Mouse (Mus musculus): Measurements from ENCODE around the gene Il11ra1. TPM values are rescaled to one million over a fixed set of nuclear protein-coding genes. Genes with fewer than 3 reads are reported as not detected.
A peak's percentile ranks its signal among the peaks of the same experiment; 100 is the strongest.

Gene Il11ra1
- polyA plus RNA-seq, 1 experiment from 2014 or later = 125 TPM

DNA sequence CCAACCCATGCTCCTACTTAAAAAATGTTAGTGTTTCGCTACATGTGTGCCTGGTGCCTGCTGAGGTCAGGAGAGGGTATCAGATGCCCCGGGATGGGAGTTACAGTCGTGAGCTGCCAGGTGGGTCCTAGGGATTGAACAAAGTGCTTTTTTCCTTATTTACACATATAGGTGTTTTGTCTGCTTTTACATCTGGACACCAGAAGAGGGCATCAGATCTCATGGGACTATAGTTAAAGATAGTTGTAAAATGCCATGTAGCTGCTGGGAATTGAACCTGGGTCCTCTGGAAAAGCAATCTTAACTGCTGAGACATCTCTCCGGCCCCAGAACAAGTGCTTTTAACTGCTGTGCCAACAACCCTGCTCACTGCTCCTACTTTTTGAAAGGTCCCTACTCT lies 10.4 kb downstream of the Il11ra1 start:
- H3K9ac ChIP-seq (ENCODE audit: low read depth, low read length) = no peak overlapping the region
- peaks cover 19% of the 10 kb centered on the region for H3K4me1 ChIP-seq (ENCODE audit: control insufficient read depth, insufficient read depth, low read length)
- H3K27ac ChIP-seq (ENCODE audit: low read depth, low read length) = no peak overlapping the region
- no peak for ATAC-seq (ENCODE audit: low FRiP score, low TSS enrichment)
- no peak overlapping the region for H3K4me3 ChIP-seq (ENCODE audit: low read length)
- peaks cover 14% of the 10 kb centered on the region for H3K36me3 ChIP-seq (ENCODE audit: control insufficient read depth, insufficient read depth, low read length)
- 65% methylated on average over 4 of the region's 4 CpGs for WGBS
- no peak overlapping the region for H3K4me2 ChIP-seq (replicated peaks; ENCODE audit: low read depth, low read length)
- no peaks in the 10 kb centered on the region for H3K9me3 ChIP-seq (ENCODE audit: control insufficient read depth, low read length)
- H3K27me3 ChIP-seq (ENCODE audit: control insufficient read depth, insufficient read depth, low read length) = no peaks in the 10 kb centered on the region

DNA sequence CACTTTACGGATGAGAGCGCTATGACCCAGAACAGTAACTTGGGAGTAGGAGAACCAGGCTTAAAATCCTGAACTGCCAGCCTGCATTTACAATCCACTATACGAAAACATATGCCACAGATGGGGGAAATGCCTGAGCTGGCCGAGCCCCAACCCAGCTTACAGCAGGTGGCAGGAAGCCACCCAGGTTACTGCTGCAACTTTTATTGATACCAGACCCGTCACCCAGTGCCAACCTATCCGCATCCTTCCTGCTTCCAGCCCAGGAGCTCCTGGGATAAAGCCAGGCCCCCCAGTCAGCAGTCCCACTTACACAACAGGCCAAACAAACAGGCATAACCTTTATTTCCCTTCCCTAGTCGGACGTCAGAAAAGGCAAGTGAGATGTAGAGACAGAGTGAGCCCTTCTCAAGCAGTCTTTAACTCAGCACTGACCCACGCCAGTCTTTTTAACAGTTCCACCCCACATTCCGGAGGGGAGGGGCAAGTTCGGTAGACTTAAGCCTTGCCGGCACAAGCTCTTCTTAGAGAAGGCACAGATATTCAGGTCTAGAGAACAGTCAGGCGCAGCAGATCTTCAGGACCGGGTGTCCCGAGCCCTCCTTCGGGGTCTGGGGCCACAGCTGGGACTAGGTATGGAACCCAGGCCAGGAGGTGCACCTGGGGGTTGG lies 12.1 kb downstream of the Il11ra1 start:
- 85% methylated on average over 16 of the region's 16 CpGs for WGBS
- H3K9me3 ChIP-seq (ENCODE audit: control insufficient read depth, low read length) = no peaks in the 10 kb centered on the region
- peaks cover 14% of the 10 kb centered on the region for H3K36me3 ChIP-seq (ENCODE audit: control insufficient read depth, insufficient read depth, low read length)
- H3K27ac ChIP-seq (ENCODE audit: low read depth, low read length) = no peak overlapping the region
- H3K4me1 ChIP-seq (ENCODE audit: control insufficient read depth, insufficient read depth, low read length) = peaks cover 19% of the 10 kb centered on the region
- H3K4me2 ChIP-seq (replicated peaks; ENCODE audit: low read depth, low read length) = peak overlapping the region; percentile 73
- peak overlapping the region; percentile 82 for H3K9ac ChIP-seq (ENCODE audit: low read depth, low read length)
- peak overlapping the region; percentile 76 for H3K4me3 ChIP-seq (ENCODE audit: low read length)
- no peaks in the 10 kb centered on the region for H3K27me3 ChIP-seq (ENCODE audit: control insufficient read depth, insufficient read depth, low read length)
- no peak for ATAC-seq (ENCODE audit: low FRiP score, low TSS enrichment)

DNA sequence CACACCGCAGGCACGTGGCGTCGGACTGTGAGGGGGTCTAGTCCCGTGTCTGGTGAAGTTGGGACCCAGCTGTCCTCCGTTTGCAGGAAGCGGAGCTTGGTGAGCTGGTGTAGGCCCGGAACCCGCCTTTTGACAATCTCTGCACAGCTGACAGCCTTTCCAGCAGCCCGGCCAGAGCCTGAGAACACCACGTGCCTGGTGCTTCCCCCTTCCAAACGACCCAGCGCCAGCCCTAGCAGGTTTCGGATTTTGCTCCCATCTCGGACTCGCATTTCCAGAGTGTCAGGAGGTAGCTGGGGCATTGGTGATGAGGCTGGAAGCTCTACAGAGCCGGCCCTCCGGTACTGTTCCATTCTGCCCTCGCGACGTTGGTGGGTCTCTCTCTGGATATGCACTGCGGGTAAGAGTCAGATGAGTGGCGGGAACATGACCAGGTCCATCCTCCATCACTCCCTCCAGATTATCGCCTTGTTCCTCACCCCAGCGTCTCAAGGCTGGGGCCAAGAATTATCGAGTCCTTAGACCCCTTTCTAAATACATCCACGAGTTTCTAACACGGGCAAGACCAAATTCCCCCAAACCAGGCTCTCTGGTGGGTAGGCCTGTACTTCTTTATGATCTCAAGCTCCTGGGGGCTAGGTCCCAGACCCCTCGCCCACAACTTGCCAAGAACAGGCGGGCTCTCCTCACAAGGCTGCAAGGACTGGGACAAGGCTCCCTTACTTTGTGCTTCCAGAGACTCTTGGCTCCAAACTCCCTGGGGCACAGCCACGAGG lies 12.8 kb downstream of the Il11ra1 start:
- Histone ChIP-seq H3K4me2 (replicated peaks; ENCODE audit: low read depth, low read length) (peak overlapping the region; percentile 73), H3K4me3 (ENCODE audit: low read length) (peak overlapping the region; percentile 76), H3K27me3 (ENCODE audit: control insufficient read depth, insufficient read depth, low read length) (no peaks in the 10 kb centered on the region), H3K4me1 (ENCODE audit: control insufficient read depth, insufficient read depth, low read length) (peaks cover 17% of the 10 kb centered on the region), H3K9me3 (ENCODE audit: control insufficient read depth, low read length) (no peaks in the 10 kb centered on the region), H3K9ac (ENCODE audit: low read depth, low read length) (peak overlapping the region; percentile 82), H3K36me3 (ENCODE audit: control insufficient read depth, insufficient read depth, low read length) (peaks cover 20% of the 10 kb centered on the region), H3K27ac (ENCODE audit: low read depth, low read length) (peak overlapping the region; percentile 73; the same call in 1 of the 2 replicates)
- WGBS = 38% methylated on average over 31 of the region's 31 CpGs
- peak; percentile 20; the same call in 1 of the 2 replicates for ATAC-seq (ENCODE audit: low FRiP score, low TSS enrichment)

DNA sequence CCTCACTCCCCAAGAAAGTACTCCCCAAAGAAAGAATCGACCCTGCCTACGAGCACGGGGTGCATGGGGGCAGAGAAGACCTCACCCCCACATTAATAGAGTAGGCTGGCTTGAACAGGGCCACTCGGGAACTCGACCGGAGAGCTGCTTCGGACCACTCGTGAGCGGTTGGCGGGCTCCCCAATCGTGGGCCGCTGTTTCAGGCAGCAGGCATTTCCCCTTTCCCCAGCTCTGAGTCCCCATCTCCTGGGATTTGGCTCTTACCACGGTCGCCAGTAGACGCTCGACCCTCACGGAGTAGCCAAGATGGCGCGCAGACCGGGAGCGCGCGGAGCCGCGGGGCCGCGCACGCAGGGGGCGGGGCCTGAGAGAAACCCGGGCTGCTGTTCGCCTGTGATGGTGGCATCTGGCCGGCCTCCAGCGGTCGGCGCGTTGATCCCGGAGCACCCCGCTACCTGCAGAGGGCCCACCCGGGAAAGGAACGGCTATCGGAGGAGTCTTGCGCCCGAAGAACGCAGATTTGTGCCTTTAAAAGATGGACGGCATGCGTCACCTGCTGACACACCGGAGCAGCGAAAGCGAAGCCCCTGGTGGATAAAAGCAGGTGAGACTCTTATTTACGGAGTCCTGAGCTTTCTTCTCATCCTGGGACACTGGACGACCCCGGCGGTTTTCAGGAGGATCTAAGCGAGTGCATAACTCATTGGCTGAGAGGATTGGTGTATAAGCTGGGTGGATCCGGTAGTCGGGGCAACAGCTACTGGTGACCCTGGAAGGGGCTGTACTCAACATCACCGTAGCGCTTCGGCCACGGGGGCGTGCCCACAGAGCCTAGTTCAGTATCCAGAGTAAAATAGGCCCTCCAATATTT lies 13.6 kb downstream of the Il11ra1 start, which contains the start of gene Rpp25l:
Rpp25l (minus strand) TSS at position 338 of the 871 bp plus-strand sequence.
- under 1% methylated on average over 61 of the region's 61 CpGs for WGBS
- peak within 1 kb of the TSS; percentile 76 for H3K4me3 ChIP-seq (ENCODE audit: low read length)
- no peaks in the 10 kb centered on the region for H3K27me3 ChIP-seq (ENCODE audit: control insufficient read depth, insufficient read depth, low read length)
- peak; percentile 71 for ATAC-seq (ENCODE audit: low FRiP score, low TSS enrichment)
- H3K27ac ChIP-seq (ENCODE audit: low read depth, low read length) = peak within 1 kb of the TSS; percentile 73
- peaks cover 24% of the 10 kb centered on the region for H3K36me3 ChIP-seq (ENCODE audit: control insufficient read depth, insufficient read depth, low read length)
- H3K9ac ChIP-seq (ENCODE audit: low read depth, low read length) = peak within 1 kb of the TSS; percentile 82
- H3K9me3 ChIP-seq (ENCODE audit: control insufficient read depth, low read length) = no peaks in the 10 kb centered on the region
- peak within 1 kb of the TSS; percentile 73 for H3K4me2 ChIP-seq (replicated peaks; ENCODE audit: low read depth, low read length)
- H3K4me1 ChIP-seq (ENCODE audit: control insufficient read depth, insufficient read depth, low read length) = peaks cover 17% of the 10 kb centered on the region

DNA sequence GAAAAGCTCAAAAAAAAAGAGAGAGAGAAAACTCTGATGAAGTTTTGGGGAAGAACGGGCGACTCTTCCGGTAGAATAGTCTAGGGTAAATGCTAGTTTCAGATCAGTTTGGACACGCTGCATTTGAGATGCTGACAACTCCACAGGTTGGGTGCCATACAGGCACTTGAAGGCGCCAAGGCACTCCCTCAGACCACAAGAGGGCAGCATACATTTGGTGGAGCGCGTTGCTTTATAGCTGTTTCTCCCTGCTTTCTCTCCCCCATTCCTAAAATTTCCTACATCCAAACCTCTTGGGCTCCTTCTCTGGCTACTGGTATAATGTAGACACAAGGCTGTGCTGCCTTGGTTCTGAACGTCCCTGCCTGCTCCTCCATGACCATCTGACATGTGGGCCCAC lies 14.5 kb downstream of the Il11ra1 start:
- no peak for ATAC-seq (ENCODE audit: low FRiP score, low TSS enrichment)
- WGBS = 20% methylated on average over 8 of the region's 8 CpGs
- H3K27ac ChIP-seq (ENCODE audit: low read depth, low read length) = no peak overlapping the region

DNA sequence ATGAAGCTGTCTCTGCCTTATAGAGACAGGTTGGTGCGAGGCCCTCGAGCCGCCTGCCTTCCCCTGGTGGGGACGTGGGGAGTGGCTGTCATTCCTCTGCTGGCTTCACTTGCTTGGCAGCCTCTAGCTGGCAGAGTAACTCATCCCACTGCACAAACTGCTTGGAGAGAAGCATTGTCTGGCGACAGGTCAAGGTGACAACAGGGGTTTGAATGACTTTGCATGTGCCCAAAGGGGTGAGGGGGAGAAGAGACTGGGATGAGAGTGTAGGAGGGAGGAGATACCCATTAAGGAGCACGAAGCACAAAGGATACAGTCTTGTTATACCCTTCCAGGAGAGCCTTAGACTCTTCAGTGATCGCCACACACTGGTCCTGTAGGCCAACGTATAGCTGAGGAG lies 15.3 kb downstream of the Il11ra1 start:
- no peaks in the 10 kb centered on the region for H3K27me3 ChIP-seq (ENCODE audit: control insufficient read depth, insufficient read depth, low read length)
- peaks cover 41% of the 10 kb centered on the region for H3K36me3 ChIP-seq (ENCODE audit: control insufficient read depth, insufficient read depth, low read length)
- 79% methylated on average over 8 of the region's 8 CpGs for WGBS

More for the DNA sequence above, 14.5 kb downstream of the Il11ra1 start:
- no peak overlapping the region for H3K4me3 ChIP-seq (ENCODE audit: low read length)
- no peaks in the 10 kb centered on the region for H3K9me3 ChIP-seq (ENCODE audit: control insufficient read depth, low read length)
- peaks cover 17% of the 10 kb centered on the region for H3K4me1 ChIP-seq (ENCODE audit: control insufficient read depth, insufficient read depth, low read length)
- H3K4me2 ChIP-seq (replicated peaks; ENCODE audit: low read depth, low read length) = peak overlapping the region; percentile 73; the same call in 1 of the 2 replicates
- H3K27me3 ChIP-seq (ENCODE audit: control insufficient read depth, insufficient read depth, low read length) = no peaks in the 10 kb centered on the region
- no peak overlapping the region for H3K9ac ChIP-seq (ENCODE audit: low read depth, low read length)
- peaks cover 33% of the 10 kb centered on the region for H3K36me3 ChIP-seq (ENCODE audit: control insufficient read depth, insufficient read depth, low read length)

DNA sequence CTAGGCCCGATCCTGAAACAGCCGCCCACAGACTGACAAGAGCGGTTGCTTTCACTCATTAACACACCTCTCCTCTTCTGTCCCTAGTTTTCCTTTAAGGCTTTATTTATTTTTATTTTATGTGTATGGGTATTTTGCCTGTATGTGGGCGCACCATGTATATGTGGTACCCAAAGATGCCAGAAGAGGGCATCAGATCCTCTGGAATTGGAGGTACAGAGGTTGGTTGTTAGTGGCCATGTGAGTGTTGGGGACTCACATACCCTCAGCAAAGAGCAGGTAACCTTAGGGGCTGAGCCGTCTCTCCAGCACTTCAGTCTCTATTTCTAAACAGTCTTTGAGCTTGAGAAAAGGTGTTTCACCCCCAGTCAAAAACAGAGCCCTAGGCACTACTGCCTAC lies 15.8 kb downstream of the Il11ra1 start:
- H3K9ac ChIP-seq (ENCODE audit: low read depth, low read length) = no peak overlapping the region
- H3K4me1 ChIP-seq (ENCODE audit: control insufficient read depth, insufficient read depth, low read length) = peaks cover 17% of the 10 kb centered on the region
- WGBS = 90% methylated on average over 5 of the region's 5 CpGs
- H3K9me3 ChIP-seq (ENCODE audit: control insufficient read depth, low read length) = no peaks in the 10 kb centered on the region
- no peak overlapping the region for H3K4me3 ChIP-seq (ENCODE audit: low read length)
- H3K27me3 ChIP-seq (ENCODE audit: control insufficient read depth, insufficient read depth, low read length) = no peaks in the 10 kb centered on the region
- H3K27ac ChIP-seq (ENCODE audit: low read depth, low read length) = no peak overlapping the region
- H3K36me3 ChIP-seq (ENCODE audit: control insufficient read depth, insufficient read depth, low read length) = peaks cover 43% of the 10 kb centered on the region
- ATAC-seq (ENCODE audit: low FRiP score, low TSS enrichment) = no peak
- H3K4me2 ChIP-seq (replicated peaks; ENCODE audit: low read depth, low read length) = no peak overlapping the region

More for the DNA sequence above, 15.3 kb downstream of the Il11ra1 start:
- Histone ChIP-seq H3K9me3 (ENCODE audit: control insufficient read depth, low read length) (no peaks in the 10 kb centered on the region), H3K9ac (ENCODE audit: low read depth, low read length) (no peak overlapping the region), H3K27ac (ENCODE audit: low read depth, low read length) (no peak overlapping the region), H3K4me2 (replicated peaks; ENCODE audit: low read depth, low read length) (no peak overlapping the region), H3K4me1 (ENCODE audit: control insufficient read depth, insufficient read depth, low read length) (peaks cover 17% of the 10 kb centered on the region), H3K4me3 (ENCODE audit: low read length) (no peak overlapping the region)
- no peak for ATAC-seq (ENCODE audit: low FRiP score, low TSS enrichment)

DNA sequence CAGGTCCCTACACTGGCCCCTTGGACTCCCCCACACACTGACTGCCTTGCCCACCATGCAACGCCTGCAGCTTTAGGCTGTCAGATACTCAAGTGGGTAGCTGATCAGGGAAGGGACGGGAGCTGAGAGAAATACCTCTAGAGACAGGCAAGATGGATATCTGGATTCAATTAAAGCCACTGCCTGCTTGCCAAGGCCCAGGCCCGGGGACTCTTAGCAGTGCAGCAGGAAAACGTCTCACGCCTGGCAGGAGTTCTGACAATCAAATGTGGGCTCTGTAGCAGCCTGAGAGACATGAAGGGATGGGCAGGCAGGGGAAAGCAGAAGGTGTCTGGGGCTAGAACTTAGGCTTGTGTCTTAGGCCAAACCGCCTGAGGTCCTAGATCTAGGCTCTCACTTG lies 17.0 kb downstream of the Il11ra1 start:
- H3K4me1 ChIP-seq (ENCODE audit: control insufficient read depth, insufficient read depth, low read length) = peaks cover 15% of the 10 kb centered on the region
- no peak overlapping the region for H3K4me3 ChIP-seq (ENCODE audit: low read length)
- H3K9me3 ChIP-seq (ENCODE audit: control insufficient read depth, low read length) = no peaks in the 10 kb centered on the region
- H3K36me3 ChIP-seq (ENCODE audit: control insufficient read depth, insufficient read depth, low read length) = peaks cover 34% of the 10 kb centered on the region
- 82% methylated on average over 6 of the region's 6 CpGs for WGBS
- H3K27me3 ChIP-seq (ENCODE audit: control insufficient read depth, insufficient read depth, low read length) = no peaks in the 10 kb centered on the region
- H3K4me2 ChIP-seq (replicated peaks; ENCODE audit: low read depth, low read length) = no peak overlapping the region
- no peak for ATAC-seq (ENCODE audit: low FRiP score, low TSS enrichment)
- no peak overlapping the region for H3K27ac ChIP-seq (ENCODE audit: low read depth, low read length)
- H3K9ac ChIP-seq (ENCODE audit: low read depth, low read length) = no peak overlapping the region
